Mouse (Mus musculus) Patski (cell line): ENCODE data around the gene Tet3. TPM values are rescaled to one million over a fixed set of nuclear protein-coding genes. Genes with fewer than 3 reads are reported as not detected.

Experiments used
- ATAC-seq: fragments of 100-300 bp; one replicate; pipeline ENCODE4 v1.8.0; 2021
- CTCF ChIA-PET: fragments of 350-600 bp; sonication (Branson Sonifier 250); formaldehyde crosslinking; loops from one replicate; lab custom pipeline; 2022; ENCODE audit warnings: inconsistent platforms; lab: Charles Lee
- POLR2A ChIA-PET: fragments of 350-600 bp; sonication (Branson Sonifier 250); formaldehyde crosslinking; loops from one replicate; lab custom pipeline; 2022; ENCODE audit warnings: antibody characterized with exemption, inconsistent platforms; lab: Charles Lee
- DNase-seq: peaks from one replicate; pipeline ENCODE4 v3.0.0-alpha.2; 2011; ENCODE audit warnings: low read depth, low spot score
- H3K27me3 ChIP-seq: fragments of 371-371 bp; one replicate; pipeline ENCODE4 v1.5.1; 2021
- CTCF ChIP-seq: fragments of 100-300 bp; IDR thresholded peaks from one replicate; pipeline ENCODE4 v1.5.1; 2021
- in situ Hi-C: fragments of 300-500 bp; cut with MboI; formaldehyde crosslinking; loops from 3 replicates; pipeline ENCODE4 v1.11.1; 2018; ENCODE audit warnings: low pct_unique_long_range_greater_than_20kb, mixed read lengths
- polyA plus RNA-seq: library from polyadenylated mRNA; unstranded; gene quantifications from one replicate; pipeline ENCODE4 v1.2.3, GENCODE M21; 2021

Gene Tet3
- polyA plus RNA-seq, 1 experiment from 2014 or later, result 10.5 TPM

DNA sequence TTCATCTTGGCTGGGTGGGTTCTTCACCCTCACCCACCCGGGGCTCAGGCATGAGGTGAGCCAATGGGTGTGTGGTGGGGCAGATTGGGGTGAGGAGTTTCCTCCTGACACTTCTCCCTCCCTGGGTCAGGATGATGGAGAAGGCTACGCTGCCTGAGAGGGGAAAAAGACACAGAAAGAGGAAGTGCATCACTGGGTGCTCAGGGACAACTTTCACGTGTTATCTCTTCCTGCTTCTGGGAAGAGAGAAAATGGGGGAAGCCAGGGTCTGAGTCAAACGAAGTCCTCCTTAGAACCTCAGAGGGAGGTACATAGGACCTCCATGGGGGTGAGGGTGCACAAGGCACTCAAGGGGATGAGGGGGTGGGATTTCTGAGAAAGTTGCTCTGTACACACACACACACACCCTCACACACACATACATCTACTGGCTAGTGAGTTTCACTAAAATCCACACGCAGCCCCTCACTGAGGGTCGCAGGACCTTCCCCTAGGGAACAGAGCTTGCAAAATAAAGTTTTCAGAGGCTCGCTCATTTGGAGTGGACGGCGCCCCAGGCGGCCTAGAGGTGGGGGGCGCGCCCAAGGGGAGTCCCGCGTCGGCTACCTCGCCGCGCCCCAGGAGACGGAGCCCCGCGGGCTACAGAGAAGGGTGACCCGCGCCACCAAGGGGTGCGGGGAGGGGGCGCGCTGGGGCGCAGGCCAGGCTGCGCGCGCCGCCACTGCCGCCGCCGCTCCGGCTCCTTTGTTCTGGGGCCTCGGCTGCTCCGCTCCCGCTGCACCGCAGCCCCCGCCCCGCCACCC is 3.4 kb downstream of the Tet3 start:
- in situ Hi-C loops, result no loop called here
- ChIA-PET POLR2A (interaction anchor here (0.7 kb wide), 1 partner anchor 16 kb away, joined by 4 read pairs; no protein-coding TSS in a partner anchor), CTCF (interaction anchor here (1.0 kb wide), 1 partner anchor 47 kb away, joined by 3 read pairs; no protein-coding TSS in a partner anchor)
- H3K27me3 ChIP-seq, result no peaks in the 10 kb centered on the region
- DNase-seq, result no peak
- no peak for TF ChIP-seq CTCF
- ATAC-seq, result peak; percentile 19

GRCm38 (mm10) chr6:83453706-83454105 is 5.2 kb downstream of the Tet3 start:
- no peak for TF ChIP-seq CTCF
- ChIA-PET CTCF (no interaction called here), POLR2A (no interaction called here)
- no peak for ATAC-seq
- H3K27me3 ChIP-seq, result no peaks in the 10 kb centered on the region
- no peak for DNase-seq
- in situ Hi-C loops, result no loop called here

DNA sequence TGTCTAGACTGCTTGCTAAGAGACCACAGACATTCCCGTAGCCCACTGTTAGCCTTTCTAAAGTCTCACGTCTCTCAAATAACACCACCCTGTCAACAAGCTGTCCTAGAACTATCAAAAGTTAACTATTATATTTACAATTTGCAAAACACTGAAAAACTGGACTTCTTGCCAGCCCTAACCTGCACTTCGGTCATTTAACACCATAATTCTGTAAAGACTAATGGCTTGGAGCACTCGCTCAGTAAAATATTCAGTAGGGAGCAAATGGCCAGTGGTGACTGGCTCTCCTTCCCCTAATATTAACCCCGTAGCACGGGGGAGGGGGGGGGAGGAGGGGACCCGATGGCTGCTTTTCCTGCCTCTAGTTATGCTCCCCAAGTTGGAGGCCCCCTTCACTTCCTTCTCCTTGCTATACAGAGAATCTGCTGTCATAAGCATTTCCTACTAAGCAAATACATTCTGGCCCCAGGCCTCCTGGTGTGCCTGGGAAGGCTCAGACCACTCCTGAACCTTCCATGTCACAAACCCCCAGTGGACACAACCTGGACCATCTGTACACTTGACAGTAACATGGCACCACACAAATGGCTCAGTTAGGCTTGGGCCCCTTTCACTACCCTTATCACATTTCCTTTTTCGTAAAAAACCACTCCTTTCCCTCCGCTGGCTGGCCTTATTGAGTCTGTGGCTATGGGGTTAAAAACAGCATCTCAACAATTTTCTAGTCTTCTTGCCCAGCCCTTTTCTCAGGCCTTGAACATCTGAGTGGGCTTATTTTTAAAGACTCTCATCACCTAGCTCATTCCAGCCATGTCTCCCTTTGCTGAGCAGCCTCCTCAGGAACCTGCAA is 8.2 kb downstream of the Tet3 start:
- POLR2A ChIA-PET, result interaction anchor here (0.8 kb wide), 1 partner anchor 9 kb away, joined by 4 read pairs; no protein-coding TSS in a partner anchor
- in situ Hi-C loops, result no loop called here
- no peak for DNase-seq
- no peaks in the 10 kb centered on the region for H3K27me3 ChIP-seq
- CTCF ChIA-PET, result interaction anchor here (1.4 kb wide), 1 partner anchor 23 kb away, joined by 3 read pairs; no protein-coding TSS in a partner anchor
- no peak for ATAC-seq
- TF ChIP-seq CTCF, result no peak

- ChIA-PET POLR2A (no interaction called here), CTCF (no interaction called here)
- ATAC-seq (no peak), DNase-seq (no peak)
- no peaks in the 10 kb centered on the region for H3K27me3 ChIP-seq
- in situ Hi-C loops, result no loop called here
- no peak for TF ChIP-seq CTCF
These were observed 9.4 kb downstream of the Tet3 start for GRCm38 (mm10) chr6:83449440-83449839.

DNA sequence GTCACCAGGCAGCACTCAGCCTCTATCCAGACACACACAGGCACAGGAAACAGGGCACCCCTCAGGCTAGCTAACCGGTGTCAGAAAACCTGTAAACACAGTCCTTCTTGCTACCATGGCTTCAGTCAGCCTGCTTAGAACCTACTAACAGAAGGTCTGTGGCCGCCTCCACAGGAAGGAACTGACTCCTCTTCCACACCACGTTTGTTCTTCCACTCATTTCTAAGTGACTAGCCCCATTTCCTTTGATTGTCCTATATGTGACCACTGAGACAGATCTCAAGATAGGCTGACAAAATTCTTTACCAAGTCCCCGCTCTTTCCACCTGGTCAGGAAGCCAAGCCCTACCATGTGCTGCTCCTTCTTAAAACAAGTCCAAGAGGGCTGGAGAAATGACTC is 10.0 kb downstream of the Tet3 start:
- ChIA-PET CTCF (no interaction called here), POLR2A (no interaction called here)
- ATAC-seq (no peak), DNase-seq (no peak)
- TF ChIP-seq CTCF, result no peak
- in situ Hi-C loops, result no loop called here
- H3K27me3 ChIP-seq, result no peaks in the 10 kb centered on the region

DNA sequence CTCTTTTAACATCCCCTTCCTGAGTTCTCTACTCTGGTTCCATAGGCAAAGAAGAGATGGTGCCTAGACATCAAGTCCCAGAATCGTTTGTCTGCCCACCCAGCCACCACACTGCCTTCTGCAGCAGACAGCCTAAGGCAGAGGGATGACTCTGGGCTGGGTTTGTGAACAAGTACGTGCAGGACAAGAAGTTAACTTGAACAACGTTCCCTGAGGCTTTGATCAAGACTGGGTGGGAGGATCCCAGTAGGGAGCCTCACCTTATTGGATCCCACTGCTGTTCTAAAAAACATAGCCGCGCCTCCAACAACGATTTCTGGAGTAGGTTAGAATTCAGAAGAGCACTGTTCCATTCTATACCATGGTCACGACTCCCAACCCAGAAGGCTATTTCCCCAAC is 11.9 kb downstream of the Tet3 start:
- H3K27me3 ChIP-seq, result no peaks in the 10 kb centered on the region
- POLR2A ChIA-PET, result no interaction called here
- TF ChIP-seq CTCF, result no peak
- DNase-seq, result no peak
- CTCF ChIA-PET, result no interaction called here
- ATAC-seq, result no peak
- in situ Hi-C loops, result no loop called here

DNA sequence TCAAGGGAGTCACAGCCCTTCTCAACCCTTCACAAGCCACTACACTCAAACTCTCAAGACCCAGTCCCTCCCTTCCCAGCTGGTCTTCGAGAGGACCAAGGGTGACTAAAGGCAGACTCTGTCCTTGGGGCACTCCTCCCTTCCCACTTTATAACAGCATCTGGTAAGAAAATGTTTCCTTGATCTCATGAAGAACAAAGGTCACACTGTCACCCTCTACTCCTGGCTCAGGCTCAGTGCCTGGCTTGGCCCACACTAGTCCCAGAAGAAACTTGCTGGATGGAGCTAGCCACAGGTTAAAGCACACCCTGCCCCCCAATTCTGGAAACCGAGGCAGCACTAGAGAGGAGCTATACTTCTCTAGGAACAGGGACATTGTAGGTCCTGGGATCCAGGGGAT is 13.1 kb downstream of the Tet3 start:
- CTCF ChIA-PET, result no interaction called here

DNA sequence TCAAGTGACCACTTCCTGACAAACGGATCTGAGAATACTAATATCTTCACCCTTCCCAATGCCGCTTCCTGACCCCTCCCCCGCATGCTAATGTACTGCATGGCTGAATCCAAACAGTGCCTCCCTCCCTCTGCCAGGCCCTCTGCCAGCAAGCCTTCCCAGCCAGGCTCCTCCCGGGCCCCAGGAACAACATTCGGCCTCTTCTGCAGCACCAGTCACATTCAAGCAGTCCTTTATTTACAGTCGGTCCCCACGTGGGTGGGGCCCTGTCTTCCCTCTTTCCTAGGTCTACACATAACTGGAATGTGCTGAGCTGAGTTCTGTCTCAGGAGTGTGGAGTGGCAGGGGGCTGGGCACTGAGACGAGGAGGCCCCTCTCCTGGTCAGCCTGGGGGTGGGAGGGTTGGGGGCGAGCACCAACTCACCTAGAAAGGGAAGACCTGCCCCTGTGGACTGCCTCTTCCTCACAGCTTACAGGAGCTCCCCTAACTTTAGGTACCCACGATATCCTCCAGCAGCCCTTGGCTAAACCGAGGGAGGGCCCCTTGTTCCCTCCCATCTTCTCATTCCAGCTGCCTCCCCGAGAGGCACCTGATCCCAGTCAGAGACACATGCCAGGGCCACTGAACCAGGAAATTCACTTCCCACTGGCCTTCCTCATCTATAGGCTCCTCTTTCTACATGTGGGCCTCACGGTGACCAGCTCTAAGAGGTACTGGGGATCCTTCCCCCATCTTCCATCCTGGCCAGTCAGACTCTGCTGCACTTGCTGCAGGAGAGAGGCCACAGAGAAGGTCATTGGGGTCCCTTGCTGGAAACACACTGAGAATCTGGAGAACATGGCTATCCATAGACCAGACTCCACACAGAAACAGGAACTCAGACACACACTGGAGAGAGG is 15.2 kb downstream of the Tet3 start:
- CTCF ChIA-PET, result interaction anchor here (1.4 kb wide), 2 partner anchors 31 to 67 kb away, joined by 3 read pairs; no protein-coding TSS in a partner anchor
- ATAC-seq (peak; percentile 44), DNase-seq (no peak)
- TF ChIP-seq CTCF, result no peak
- POLR2A ChIA-PET, result interaction anchor here (1.1 kb wide), 1 partner anchor 31 kb away, joined by 3 read pairs; no protein-coding TSS in a partner anchor
- in situ Hi-C loops, result no loop called here
- no peaks in the 10 kb centered on the region for H3K27me3 ChIP-seq

More for the DNA sequence above, 13.1 kb downstream of the Tet3 start:
- ATAC-seq (no peak), DNase-seq (no peak)
- POLR2A ChIA-PET, result no interaction called here
- H3K27me3 ChIP-seq, result no peaks in the 10 kb centered on the region
- in situ Hi-C loops, result no loop called here
- TF ChIP-seq CTCF, result no peak

DNA sequence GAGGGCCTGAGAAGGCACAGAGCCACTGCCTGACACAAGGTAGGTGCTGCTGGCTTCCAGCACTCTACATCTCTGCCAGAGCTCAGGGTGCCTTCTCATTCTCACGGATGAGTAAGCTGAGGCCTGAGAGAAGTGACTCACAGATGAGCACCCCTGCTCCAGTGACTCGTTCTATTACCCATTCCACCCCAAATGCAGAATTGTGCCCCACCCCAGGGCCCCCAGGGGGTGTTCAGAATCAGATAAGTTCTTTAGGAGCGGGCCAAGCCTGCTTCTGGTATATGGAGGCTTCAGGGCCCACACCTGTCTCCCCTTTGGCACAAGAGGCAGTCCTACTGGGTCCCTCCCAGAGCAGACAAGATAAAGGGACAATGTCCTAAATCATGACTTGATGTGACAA is 16.2 kb downstream of the Tet3 start:
- CTCF ChIA-PET, result interaction anchor here (1.6 kb wide), 1 partner anchor 67 kb away, joined by 4 read pairs; no protein-coding TSS in a partner anchor
- POLR2A ChIA-PET, result interaction anchor here (1.1 to 1.3 kb wide), 2 partner anchors 30 to 61 kb away, joined by 3 to 5 read pairs; no protein-coding TSS in a partner anchor
- ATAC-seq, result no peak
- no peaks in the 10 kb centered on the region for H3K27me3 ChIP-seq
- in situ Hi-C loops, result no loop called here
- DNase-seq, result no peak
- TF ChIP-seq CTCF, result no peak
